Mouse (Mus musculus): ENCODE data around the gene Dicer1. TPM values are rescaled to one million over a fixed set of nuclear protein-coding genes. Genes with fewer than 3 reads are reported as not detected.

Dicer1 gene
- polyA plus RNA-seq, 1 experiment, result 6.3 TPM

GRCm38 (mm10) chr12:104743687-104744086 is 8.1 kb downstream of the Dicer1 start:
- H3K36me3 ChIP-seq (ENCODE audit: control insufficient read depth, insufficient read depth, low read length), result no peaks in the 10 kb centered on the region
- no peaks in the 10 kb centered on the region for H3K27me3 ChIP-seq (ENCODE audit: control insufficient read depth, insufficient read depth, low read length)
- no peak for DNase-seq (ENCODE audit: low read depth in 1 of 2, low spot score in 2 of 2)
- TF ChIP-seq POLR2A (IDR thresholded peaks at IDR 0.05; ENCODE audit: low read depth, low read length) (no peak), CTCF (IDR thresholded peaks at IDR 0.05; ENCODE audit: extremely low read depth, insufficient read depth, insufficient read length, insufficient replicate concordance) (no peak)
- peaks cover 2% of the 10 kb centered on the region; the same call in 1 of the 2 replicates for H3K4me1 ChIP-seq (ENCODE audit: control insufficient read depth, insufficient read depth, insufficient read length)
- no peak overlapping the region for H3K4me3 ChIP-seq (ENCODE audit: extremely low read depth, insufficient read depth, insufficient read length)
- no peak overlapping the region for H3K27ac ChIP-seq (ENCODE audit: insufficient read depth, low read length)
- WGBS, result 89% methylated on average over 4 of the region's 4 CpGs

DNA sequence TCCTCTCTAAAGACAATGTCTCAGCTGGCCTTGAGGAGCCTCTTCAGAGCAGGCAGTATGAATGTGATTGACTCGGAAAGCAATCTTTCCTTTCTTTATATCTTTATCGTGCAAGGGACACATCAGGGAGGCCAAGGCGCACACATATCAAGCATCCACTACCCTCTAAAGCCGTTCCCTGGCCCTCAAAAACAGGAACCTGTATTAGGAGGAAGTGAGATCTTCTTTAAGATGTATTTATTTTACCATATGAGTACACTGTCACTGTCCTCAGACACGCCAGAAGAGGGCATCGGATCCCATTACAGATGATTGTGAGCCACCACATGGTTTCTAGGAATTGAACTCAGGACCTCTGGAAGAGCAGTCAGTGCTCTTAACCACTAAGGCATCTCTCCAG is 9.5 kb downstream of the Dicer1 start:
- DNase-seq (ENCODE audit: low read depth in 1 of 2, low spot score in 2 of 2), result peak; percentile 14 to 41
- Histone ChIP-seq H3K27me3 (ENCODE audit: control insufficient read depth, insufficient read depth, low read length) (no peaks in the 10 kb centered on the region), H3K4me1 (ENCODE audit: control insufficient read depth, insufficient read depth, insufficient read length) (peaks cover 2% of the 10 kb centered on the region; the same call in 1 of the 2 replicates), H3K4me3 (ENCODE audit: extremely low read depth, insufficient read depth, insufficient read length) (no peak overlapping the region), H3K27ac (ENCODE audit: insufficient read depth, low read length) (no peak overlapping the region), H3K36me3 (ENCODE audit: control insufficient read depth, insufficient read depth, low read length) (peaks cover 2% of the 10 kb centered on the region; the same call in 1 of the 2 replicates)
- TF ChIP-seq POLR2A (IDR thresholded peaks at IDR 0.05; ENCODE audit: low read depth, low read length) (no peak), CTCF (IDR thresholded peaks at IDR 0.05; ENCODE audit: extremely low read depth, insufficient read depth, insufficient read length, insufficient replicate concordance) (no peak)
- WGBS, result 15% methylated on average over 6 of the region's 6 CpGs

DNA sequence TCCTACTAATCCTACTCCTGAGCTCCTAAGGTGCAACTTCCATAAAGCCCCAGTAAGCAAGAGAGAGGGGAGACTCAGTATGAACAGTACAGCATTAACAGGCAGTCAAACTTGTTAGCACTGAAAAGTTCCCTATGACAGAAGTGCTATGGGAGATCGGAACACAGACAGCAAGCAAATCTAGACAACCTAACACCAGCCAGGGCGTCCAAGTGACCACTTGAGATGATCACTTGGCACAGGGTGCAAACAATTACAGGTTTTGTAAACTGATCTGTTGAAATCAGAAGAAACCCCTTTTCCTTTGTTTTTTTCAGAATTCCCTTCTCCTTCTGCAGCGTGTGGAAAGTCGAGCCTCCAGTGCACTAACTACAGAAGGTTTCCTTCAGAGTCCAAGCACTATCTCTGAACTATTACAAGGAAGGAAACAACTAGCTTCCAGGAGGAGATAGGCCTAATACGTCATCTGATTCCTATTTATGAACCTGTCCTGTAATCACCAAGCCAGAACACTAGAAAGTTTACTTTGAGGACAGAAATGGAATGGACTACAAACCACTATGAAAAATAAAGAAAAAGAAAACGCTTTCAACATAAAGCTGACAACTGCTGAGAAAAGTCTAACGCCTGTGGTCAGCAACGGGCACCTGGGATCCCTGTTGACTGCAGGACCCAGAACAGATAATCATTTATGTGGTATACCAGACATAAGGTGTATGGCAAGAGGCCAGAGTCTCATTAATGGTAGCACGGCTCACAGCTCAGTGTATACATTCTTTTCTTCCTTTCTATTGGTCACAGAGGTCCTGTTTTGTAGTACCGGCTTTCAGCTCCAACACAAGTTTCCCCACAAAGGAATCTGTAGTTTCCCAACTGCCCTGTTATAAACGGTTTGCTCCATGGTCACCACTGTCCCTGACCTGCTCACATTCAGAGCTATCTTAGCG is 10.6 kb downstream of the Dicer1 start:
- Histone ChIP-seq H3K4me3 (ENCODE audit: extremely low read depth, insufficient read depth, insufficient read length) (no peak overlapping the region), H3K36me3 (ENCODE audit: control insufficient read depth, insufficient read depth, low read length) (peaks cover 2% of the 10 kb centered on the region; the same call in 1 of the 2 replicates), H3K4me1 (ENCODE audit: control insufficient read depth, insufficient read depth, insufficient read length) (peaks cover 2% of the 10 kb centered on the region; the same call in 1 of the 2 replicates), H3K27me3 (ENCODE audit: control insufficient read depth, insufficient read depth, low read length) (no peaks in the 10 kb centered on the region), H3K27ac (ENCODE audit: insufficient read depth, low read length) (no peak overlapping the region)
- TF ChIP-seq POLR2A (IDR thresholded peaks at IDR 0.05; ENCODE audit: low read depth, low read length) (no peak), CTCF (IDR thresholded peaks at IDR 0.05; ENCODE audit: extremely low read depth, insufficient read depth, insufficient read length, insufficient replicate concordance) (no peak)
- WGBS, result 83% methylated on average over 12 of the region's 12 CpGs
- DNase-seq (ENCODE audit: low read depth in 1 of 2, low spot score in 2 of 2), result no peak

GRCm38 (mm10) chr12:104738931-104739330 is 12.8 kb downstream of the Dicer1 start:
- Histone ChIP-seq H3K4me3 (ENCODE audit: extremely low read depth, insufficient read depth, insufficient read length) (no peak overlapping the region), H3K36me3 (ENCODE audit: control insufficient read depth, insufficient read depth, low read length) (peaks cover 2% of the 10 kb centered on the region; the same call in 1 of the 2 replicates), H3K4me1 (ENCODE audit: control insufficient read depth, insufficient read depth, insufficient read length) (peaks cover 2% of the 10 kb centered on the region; the same call in 1 of the 2 replicates), H3K27me3 (ENCODE audit: control insufficient read depth, insufficient read depth, low read length) (no peaks in the 10 kb centered on the region), H3K27ac (ENCODE audit: insufficient read depth, low read length) (no peak overlapping the region)
- WGBS, result 82% methylated on average over 3 of the region's 3 CpGs
- TF ChIP-seq CTCF (IDR thresholded peaks at IDR 0.05; ENCODE audit: extremely low read depth, insufficient read depth, insufficient read length, insufficient replicate concordance) (no peak), POLR2A (IDR thresholded peaks at IDR 0.05; ENCODE audit: low read depth, low read length) (no peak)
- no peak for DNase-seq (ENCODE audit: low read depth in 1 of 2, low spot score in 2 of 2)

- H3K4me1 ChIP-seq (ENCODE audit: control insufficient read depth, insufficient read depth, insufficient read length), result peaks cover 2% of the 10 kb centered on the region; the same call in 1 of the 2 replicates
- H3K36me3 ChIP-seq (ENCODE audit: control insufficient read depth, insufficient read depth, low read length), result peaks cover 2% of the 10 kb centered on the region; the same call in 1 of the 2 replicates
- DNase-seq (ENCODE audit: low read depth in 1 of 2, low spot score in 2 of 2), result no peak
- H3K27me3 ChIP-seq (ENCODE audit: control insufficient read depth, insufficient read depth, low read length), result no peaks in the 10 kb centered on the region
- no peak overlapping the region for H3K27ac ChIP-seq (ENCODE audit: insufficient read depth, low read length)
- TF ChIP-seq POLR2A (IDR thresholded peaks at IDR 0.05; ENCODE audit: low read depth, low read length) (no peak), CTCF (IDR thresholded peaks at IDR 0.05; ENCODE audit: extremely low read depth, insufficient read depth, insufficient read length, insufficient replicate concordance) (no peak)
- H3K4me3 ChIP-seq (ENCODE audit: extremely low read depth, insufficient read depth, insufficient read length), result no peak overlapping the region
- WGBS, result 94% methylated on average over 9 of the region's 9 CpGs
Observed at GRCm38 (mm10) chr12:104738446-104738845, 13.3 kb downstream of the Dicer1 start.

- no peak for DNase-seq (ENCODE audit: low read depth in 1 of 2, low spot score in 2 of 2)
- Histone ChIP-seq H3K27ac (ENCODE audit: insufficient read depth, low read length) (no peak overlapping the region), H3K27me3 (ENCODE audit: control insufficient read depth, insufficient read depth, low read length) (no peaks in the 10 kb centered on the region), H3K4me3 (ENCODE audit: extremely low read depth, insufficient read depth, insufficient read length) (no peak overlapping the region), H3K4me1 (ENCODE audit: control insufficient read depth, insufficient read depth, insufficient read length) (peaks cover 2% of the 10 kb centered on the region; the same call in 1 of the 2 replicates), H3K36me3 (ENCODE audit: control insufficient read depth, insufficient read depth, low read length) (peaks cover 3% of the 10 kb centered on the region)
- no peak for TF ChIP-seq CTCF (IDR thresholded peaks at IDR 0.05; ENCODE audit: extremely low read depth, insufficient read depth, insufficient read length, insufficient replicate concordance)
- TF ChIP-seq POLR2A (IDR thresholded peaks at IDR 0.05; ENCODE audit: low read depth, low read length), result no peak
- 98% methylated on average over 10 of the region's 10 CpGs for WGBS
Observed at GRCm38 (mm10) chr12:104737666-104738065, 14.1 kb downstream of the Dicer1 start.
